Mouse (Mus musculus) intestine, embryonic 14.5 days (tissue): Measurements from ENCODE around the gene Rplp0. TPM values are rescaled to one million over a fixed set of nuclear protein-coding genes. Genes with fewer than 3 reads are reported as not detected.
A peak's percentile ranks its signal among the peaks of the same experiment; 100 is the strongest.

Experiments
- ATAC-seq: fragments of 200-750 bp; cut with Nextera tagmentation; replicated peaks from 2 replicates; pipeline ENCODE4 v1.8.0; 2017; ENCODE audit warnings: low read depth, moderate number of reproducible peaks, moderate TSS enrichment, moderate library complexity; ENCODE audit not compliant: low FRiP score, low TSS enrichment
- DNase-seq: peaks from one replicate; pipeline ENCODE4 v3.0.0-alpha.2; 2018; ENCODE audit warnings: low spot score
- H3K27ac ChIP-seq: fragments of 300-500 bp; sonication (generic); 2 replicates; pipeline ENCODE4 v1.5.1; 2014; ENCODE audit warnings: low read depth, mild to moderate bottlenecking, control low read depth
- H3K27me3 ChIP-seq: fragments of 300-500 bp; sonication (generic); replicated peaks from 2 replicates; pipeline ENCODE4 v1.6.1; 2014; ENCODE audit warnings: low read length, control low read depth; ENCODE audit not compliant: control insufficient read depth, insufficient read depth
- H3K36me3 ChIP-seq: fragments of 300-500 bp; sonication (generic); 2 replicates; pipeline ENCODE4 v1.6.1; 2014; ENCODE audit warnings: low read length, control low read depth; ENCODE audit not compliant: control insufficient read depth, insufficient read depth
- H3K4me1 ChIP-seq: fragments of 300-500 bp; sonication (generic); replicated peaks from 2 replicates; pipeline ENCODE4 v1.6.1; 2014; ENCODE audit warnings: low read length, control low read depth, mixed read lengths; ENCODE audit not compliant: control insufficient read depth, insufficient read depth
- H3K4me2 ChIP-seq: fragments of 300-500 bp; sonication (generic); 2 replicates; pipeline ENCODE4 v1.6.1; 2014; ENCODE audit warnings: low read length
- H3K4me3 ChIP-seq: fragments of 300-500 bp; sonication (generic); 2 replicates; pipeline ENCODE4 v1.5.1; 2014; ENCODE audit warnings: low read depth, low read length, control low read depth, mixed read lengths
- H3K9ac ChIP-seq: fragments of 300-500 bp; sonication (generic); 2 replicates; pipeline ENCODE4 v1.6.1; 2014; ENCODE audit warnings: mild to moderate bottlenecking, low read length
- H3K9me3 ChIP-seq: fragments of 300-500 bp; sonication (generic); 2 replicates; pipeline ENCODE4 v1.6.1; 2016; ENCODE audit warnings: low read length, control low read depth; ENCODE audit not compliant: control insufficient read depth
- WGBS: fragments of 180-500 bp; shearing (Covaris S2); extraction: QIAGEN DNeasy Blood & Tissue Kit; methylation state at CpG from one replicate; pipeline ENCODE4 v1.1.7; 2014; 5-methylcytosine and 5-hydroxymethylcytosine counted together
- polyA plus RNA-seq: library from polyadenylated mRNA; unstranded; fragments of >200 nt; fragmentation: Nextera tagmentation; extraction: Ambion mirVana; gene quantifications from 2 replicates; pipeline ENCODE4 v1.2.1, GENCODE M21; 2014

Rplp0 gene
- polyA plus RNA-seq, 1 experiment from 2014 or later: 2,116 TPM

GRCm38 (mm10) chr5:115530447-115530809, 28.8 kb upstream of the Rplp0 start:
- Histone ChIP-seq H3K4me3 (no peak overlapping the region), H3K9me3 (no peaks in the 10 kb centered on the region), H3K4me1 (peaks cover 68% of the 10 kb centered on the region), H3K36me3 (no peaks in the 10 kb centered on the region), H3K9ac (no peak overlapping the region), H3K27ac (peak overlapping the region; percentile 62), H3K27me3 (no peaks in the 10 kb centered on the region), H3K4me2 (no peak overlapping the region)
- DNase-seq (no peak), ATAC-seq (no peak)
- 55% methylated on average over 8 of the region's 8 CpGs for WGBS

GRCm38 (mm10) chr5:115531671-115532270, 27.5 kb upstream of the Rplp0 start:
- ATAC-seq (peak; percentile 60), DNase-seq (no peak)
- Histone ChIP-seq H3K36me3 (no peaks in the 10 kb centered on the region), H3K4me1 (peaks cover 75% of the 10 kb centered on the region), H3K9ac (peak overlapping the region; percentile 22; the same call in 1 of the 2 replicates), H3K27ac (peak overlapping the region; percentile 62), H3K27me3 (no peaks in the 10 kb centered on the region), H3K4me3 (no peak overlapping the region), H3K4me2 (peak overlapping the region; percentile 29; the same call in 1 of the 2 replicates), H3K9me3 (no peaks in the 10 kb centered on the region)
- 25% methylated on average over 18 of the region's 18 CpGs for WGBS

- Histone ChIP-seq H3K36me3 (no peaks in the 10 kb centered on the region), H3K9ac (no peak overlapping the region), H3K4me1 (peaks cover 79% of the 10 kb centered on the region), H3K27ac (peak overlapping the region; percentile 59; the same call in 1 of the 2 replicates), H3K4me3 (no peak overlapping the region), H3K27me3 (no peaks in the 10 kb centered on the region), H3K4me2 (peak overlapping the region; percentile 31), H3K9me3 (no peaks in the 10 kb centered on the region)
- ATAC-seq: no peak
- DNase-seq: no peak
- WGBS: 13% methylated on average over 16 of the region's 16 CpGs
Observed at GRCm38 (mm10) chr5:115534290-115534731, 25.0 kb upstream of the Rplp0 start.

GRCm38 (mm10) chr5:115534856-115535255, 24.4 kb upstream of the Rplp0 start:
- Histone ChIP-seq H3K27ac (peak overlapping the region; percentile 2; the same call in 1 of the 2 replicates), H3K4me2 (peak overlapping the region; percentile 31; the same call in 1 of the 2 replicates), H3K9me3 (no peaks in the 10 kb centered on the region), H3K4me3 (no peak overlapping the region), H3K9ac (no peak overlapping the region), H3K27me3 (no peaks in the 10 kb centered on the region), H3K4me1 (peaks cover 74% of the 10 kb centered on the region), H3K36me3 (no peaks in the 10 kb centered on the region)
- no peak for ATAC-seq
- 26% methylated on average over 8 of the region's 8 CpGs for WGBS
- no peak for DNase-seq

- H3K9ac ChIP-seq: no peak overlapping the region
Observed at GRCm38 (mm10) chr5:115535635-115536034, 23.6 kb upstream of the Rplp0 start.

GRCm38 (mm10) chr5:115538017-115538692, 21.1 kb upstream of the Rplp0 start:
- H3K36me3 ChIP-seq: no peaks in the 10 kb centered on the region
- DNase-seq (no peak), ATAC-seq (peak; percentile 4; the same call in 1 of the 2 replicates)
- H3K4me1 ChIP-seq: peaks cover 51% of the 10 kb centered on the region
- H3K27me3 ChIP-seq: no peaks in the 10 kb centered on the region
- no peak overlapping the region for H3K4me3 ChIP-seq
- H3K4me2 ChIP-seq: no peak overlapping the region
- 62% methylated on average over 13 of the region's 13 CpGs for WGBS
- H3K9ac ChIP-seq: no peak overlapping the region
- no peak overlapping the region for H3K27ac ChIP-seq
- H3K9me3 ChIP-seq: no peaks in the 10 kb centered on the region

More at GRCm38 (mm10) chr5:115535635-115536034, 23.6 kb upstream of the Rplp0 start:
- 0 out of 2 replicates have a peak overlapping the region, but pooled peaks have one; percentile 2 for H3K27ac ChIP-seq
- ATAC-seq (no peak), DNase-seq (no peak)
- no peak overlapping the region for H3K4me3 ChIP-seq
- no peaks in the 10 kb centered on the region for H3K36me3 ChIP-seq
- H3K9me3 ChIP-seq: no peaks in the 10 kb centered on the region
- H3K27me3 ChIP-seq: no peaks in the 10 kb centered on the region
- H3K4me1 ChIP-seq: peaks cover 66% of the 10 kb centered on the region
- no peak overlapping the region for H3K4me2 ChIP-seq
- 37% methylated on average over 7 of the region's 7 CpGs for WGBS

- no peaks in the 10 kb centered on the region for H3K27me3 ChIP-seq
- H3K9me3 ChIP-seq: no peaks in the 10 kb centered on the region
- no peak overlapping the region for H3K27ac ChIP-seq
- WGBS: 2% methylated on average over 12 of the region's 12 CpGs
- DNase-seq (peak; percentile 97), ATAC-seq (peak; percentile 73)
- H3K4me3 ChIP-seq: no peak overlapping the region
- H3K9ac ChIP-seq: no peak overlapping the region
- no peaks in the 10 kb centered on the region for H3K36me3 ChIP-seq
- H3K4me2 ChIP-seq: no peak overlapping the region
- H3K4me1 ChIP-seq: peaks cover 51% of the 10 kb centered on the region
Observed at GRCm38 (mm10) chr5:115538693-115539043, 20.6 kb upstream of the Rplp0 start.

GRCm38 (mm10) chr5:115542635-115543384, 16.5 kb upstream of the Rplp0 start:
- Histone ChIP-seq H3K4me1 (peaks cover 34% of the 10 kb centered on the region), H3K4me2 (peak overlapping the region; percentile 34), H3K27me3 (no peaks in the 10 kb centered on the region), H3K36me3 (peaks cover 31% of the 10 kb centered on the region), H3K27ac (peak overlapping the region; percentile 77), H3K4me3 (peak overlapping the region; percentile 10), H3K9me3 (no peaks in the 10 kb centered on the region), H3K9ac (peak overlapping the region; percentile 29; the same call in 1 of the 2 replicates)
- DNase-seq (no peak), ATAC-seq (peak; percentile 36; the same call in 1 of the 2 replicates)
- WGBS: 41% methylated on average over 19 of the region's 19 CpGs
